Mouse (Mus musculus) heart, postnatal 36 days (tissue): ENCODE data around the gene Agt. TPM values are rescaled to one million over a fixed set of nuclear protein-coding genes. Genes with fewer than 3 reads are reported as not detected.

Source experiments
- DNase-seq, 2 experiments: peaks; one replicate each; pipeline ENCODE4 v3.0.0; 2021 to 2022
- intact Hi-C: fragments of 180-260 bp; cut with DNase I; formaldehyde crosslinking; loops from one replicate; pipeline ENCODE4 v1.15.1; 2025
- total RNA-seq, 2 experiments: library from RNA; stranded (reverse); gene quantifications; 2 replicates each; pipeline ENCODE4 v1.2.3; 2021

The Agt gene
- total RNA-seq, 2 experiments from 2014 or later, result 6.4 to 11.8 TPM

DNA sequence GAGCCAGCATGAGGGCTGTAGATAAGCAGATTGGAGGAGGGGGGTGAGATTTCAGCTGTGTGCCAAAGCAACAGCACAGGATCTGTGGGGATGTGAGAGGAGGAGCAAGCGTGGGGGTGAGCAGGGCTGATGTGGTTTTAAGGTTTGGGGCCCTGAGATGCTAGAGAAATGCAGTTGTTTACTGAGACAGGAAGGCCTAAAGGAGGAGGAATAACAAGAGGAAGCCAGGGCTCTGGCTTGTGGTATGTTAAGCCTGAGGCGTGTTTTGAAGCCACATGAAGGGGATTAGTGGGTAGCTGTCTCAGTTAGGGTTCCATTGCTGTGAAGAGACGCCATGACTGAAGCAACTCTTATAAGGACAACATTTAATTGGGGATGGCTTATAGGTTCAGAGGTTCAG is 60.4 kb downstream of the Agt start:
- intact Hi-C loops, result no loop called here
- DNase-seq, result no peak

DNA sequence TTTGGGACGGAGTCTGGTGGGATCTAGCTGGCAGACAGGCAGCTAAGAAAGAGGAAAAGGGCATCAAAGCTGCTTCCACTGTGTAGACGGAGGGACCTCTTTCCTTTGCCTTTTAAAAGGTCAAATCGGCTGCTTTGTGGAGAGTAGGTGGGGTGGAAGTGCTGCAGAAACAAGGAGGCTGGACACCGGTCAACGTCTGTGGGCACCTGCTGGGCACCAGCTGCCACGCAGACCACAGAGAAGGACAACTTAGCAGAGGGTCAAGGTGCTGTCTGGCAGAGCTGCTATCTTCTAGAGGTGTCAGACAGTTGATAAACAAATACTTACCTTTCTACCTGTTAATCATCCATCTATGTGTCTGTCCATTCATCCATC is 61.2 kb downstream of the Agt start:
- intact Hi-C loops, result no loop called here
- no peak for DNase-seq

DNA sequence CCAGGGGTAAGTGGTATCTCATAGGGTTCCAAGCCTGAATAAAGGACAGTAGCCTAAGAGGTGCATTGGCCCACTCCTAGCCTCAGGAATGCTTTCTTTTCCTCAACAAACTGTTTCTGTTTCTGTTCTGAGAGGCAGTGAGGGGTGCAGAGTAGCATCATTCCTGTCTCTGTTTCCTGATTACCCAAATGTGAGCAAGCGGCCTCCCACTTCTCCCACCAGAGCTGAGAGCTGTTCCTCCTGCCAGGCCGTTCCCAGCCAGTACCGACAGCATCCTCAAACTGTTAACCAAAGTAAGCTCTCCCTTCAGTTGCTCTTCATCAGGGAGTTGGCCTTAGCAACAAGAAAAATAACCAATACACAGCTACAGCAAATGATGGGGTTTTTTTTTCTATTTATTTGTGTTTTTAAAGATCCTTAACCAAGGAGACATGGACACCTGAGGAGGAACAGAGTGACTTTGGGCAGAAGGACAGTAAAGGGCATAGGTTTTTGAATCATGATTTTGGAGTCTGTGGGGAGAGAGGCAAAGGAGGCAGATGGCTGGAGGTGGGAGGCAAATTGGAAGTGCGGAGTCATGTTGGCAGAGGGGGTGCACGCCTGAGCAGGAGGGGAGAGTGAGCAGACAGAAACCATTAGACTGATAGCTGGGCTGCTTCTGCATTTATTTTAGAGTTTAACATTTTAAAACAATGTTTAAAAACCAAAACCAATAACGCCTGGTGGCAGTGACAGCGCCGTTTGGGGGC is 61.8 kb downstream of the Agt start:
- intact Hi-C loops, result no loop called here
- no peak for DNase-seq

Other genes with a start within 250 kb of the Agt start
- under 1 TPM; 0.68 to 0.80 TPM for gene Pgbd5, start 130.0 kb downstream of the Agt start, total RNA-seq
- gene Cog2, start 48.9 kb downstream of the Agt start, total RNA-seq, result 10 to 100 TPM; 19.5 to 25.1 TPM
- not detected for gene Capn9, start 6.4 kb upstream of the Agt start, total RNA-seq
- gene 2310022B05Rik, start 93.7 kb upstream of the Agt start, total RNA-seq, result 10 to 100 TPM; 68.7 to 73.6 TPM
- 10 to 100 TPM; 16.7 to 17.4 TPM for gene Ttc13, start 152.3 kb upstream of the Agt start, total RNA-seq
- 1 to 10 TPM; 3.6 to 5.6 TPM for gene Arv1, start 152.4 kb upstream of the Agt start, total RNA-seq
- gene Fam89a, start 182.1 kb upstream of the Agt start, total RNA-seq, result 1 to 10 TPM in 1 of 2 experiments, under 1 TPM in 1; 0.75 to 1.6 TPM
- under 1 TPM; 0.36 to 0.68 TPM for gene Trim67, start 223.4 kb upstream of the Agt start, total RNA-seq